Mouse (Mus musculus): ENCODE results near the gene Cdk7. TPM values are rescaled to one million over a fixed set of nuclear protein-coding genes. Genes with fewer than 3 reads are reported as not detected.
"Not testable (repeated sequence)": the region's sequence is repeated elsewhere in the genome, so short reads cannot be mapped to it uniquely, and the experiment has no call there.

Gene Cdk7
- 10 to 100 TPM; 24.1 to 24.9 TPM for total RNA-seq (2021)
- long read RNA-seq, experiment 1, transcript Cdk7-201 (12 exons, 1,988 nt), result major isoform, 23 of 26 reads
- long read RNA-seq, experiment 1, partial matches to known transcripts, result 0 of 26 reads
- long read RNA-seq, experiment 1, other reads (novel, unspliced or antisense), result 1 of 26 reads
- long read RNA-seq, experiment 2, transcript Cdk7-201 (12 exons, 1,988 nt), result major isoform, 25 of 32 reads
- long read RNA-seq, experiment 2, partial matches to known transcripts, result 0 of 32 reads
- long read RNA-seq, experiment 2, other reads (novel, unspliced or antisense), result 5 of 32 reads

GRCm38 (mm10) chr13:100730861-100731176, at the start of gene Cdk7:
TSS of gene Cdk7 (minus strand) at chr13:100730939.
- intact Hi-C loops (cut with DNase I), result loop anchor here (5.0 kb wide), 1 partner anchor 101 kb away; the partner anchor contains the start of gene Slc30a5
- DNase-seq, result peak; percentile 93 to 95

DNA sequence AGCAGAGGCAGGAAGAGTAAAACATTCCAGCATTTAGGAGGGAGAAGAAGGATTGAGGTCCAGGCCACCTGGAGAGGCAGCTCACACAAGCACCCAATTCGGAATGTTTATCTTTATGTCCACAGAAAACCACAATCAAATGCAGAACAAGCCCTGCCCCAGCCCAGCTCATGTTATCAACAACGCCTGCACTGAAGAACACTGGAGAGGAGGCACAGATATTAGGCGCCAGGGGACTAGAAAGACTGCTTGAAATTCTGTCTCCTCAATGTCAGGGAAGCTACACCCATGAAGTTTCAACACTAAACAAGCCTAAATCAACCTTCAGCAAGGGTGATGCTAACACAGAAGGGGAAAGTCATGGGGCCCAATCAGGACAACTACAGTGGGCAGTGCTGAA, 46.8 kb upstream of the Cdk7 start:
- intact Hi-C loops (cut with DNase I), result no loop called here

GRCm38 (mm10) chr13:100776710-100777109, 46.0 kb upstream of the Cdk7 start:
- no peak for DNase-seq
- intact Hi-C loops (cut with DNase I), result no loop called here

More for the DNA sequence above, 46.8 kb upstream of the Cdk7 start:
- no peak for DNase-seq

DNA sequence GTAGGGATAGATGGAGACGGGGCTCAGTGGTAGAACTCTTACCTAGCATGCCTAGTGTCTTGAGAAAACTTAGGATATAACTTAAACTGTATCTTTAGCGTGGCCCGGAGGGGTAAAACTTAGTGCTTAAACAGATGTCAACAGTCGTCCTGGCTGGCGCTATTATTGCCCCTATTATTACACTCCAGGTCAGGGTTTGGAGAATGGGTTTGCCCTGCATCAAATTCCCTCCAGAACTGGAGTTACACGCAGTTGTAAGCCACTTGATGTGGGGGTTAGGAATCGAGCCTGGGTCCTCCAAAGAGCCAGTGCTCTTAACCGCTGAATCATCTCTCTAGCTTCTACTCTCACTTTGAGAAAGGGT, 45.3 kb upstream of the Cdk7 start:
- DNase-seq, result no peak
- intact Hi-C loops (cut with DNase I), result no loop called here

GRCm38 (mm10) chr13:100775252-100776055, 44.7 kb upstream of the Cdk7 start, which contains the start of gene Cenph:
TSS of gene Cenph (minus strand) at chr13:100775899.
- intact Hi-C loops (cut with DNase I), result no loop called here
- peak; percentile 80 to 86 for DNase-seq

- intact Hi-C loops (cut with DNase I), result no loop called here
- DNase-seq, result no peak
These were observed 44.0 kb upstream of the Cdk7 start for GRCm38 (mm10) chr13:100774704-100775103.

DNA sequence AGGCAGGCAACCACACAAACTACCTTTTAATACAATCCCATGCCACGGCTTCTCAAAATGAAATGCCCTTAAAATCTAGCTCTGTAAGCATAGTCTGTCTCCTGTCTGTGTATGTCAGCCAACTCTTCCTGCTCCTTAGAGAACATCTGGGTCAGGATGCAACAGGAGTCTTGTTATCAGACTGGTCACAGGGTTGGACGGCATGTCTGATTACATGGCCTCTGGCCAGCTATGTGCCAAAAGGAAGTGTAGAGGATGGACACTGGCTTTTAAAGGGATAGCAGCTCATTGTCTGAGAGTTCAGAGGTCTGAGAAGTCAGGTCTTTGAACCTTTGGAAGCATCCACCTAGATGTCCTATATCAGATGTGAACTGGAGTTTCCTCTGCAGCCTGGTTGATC, 24.6 kb upstream of the Cdk7 start:
- peak in 1 of 2 experiments; percentile 18 for DNase-seq
- intact Hi-C loops (cut with DNase I), result no loop called here

DNA sequence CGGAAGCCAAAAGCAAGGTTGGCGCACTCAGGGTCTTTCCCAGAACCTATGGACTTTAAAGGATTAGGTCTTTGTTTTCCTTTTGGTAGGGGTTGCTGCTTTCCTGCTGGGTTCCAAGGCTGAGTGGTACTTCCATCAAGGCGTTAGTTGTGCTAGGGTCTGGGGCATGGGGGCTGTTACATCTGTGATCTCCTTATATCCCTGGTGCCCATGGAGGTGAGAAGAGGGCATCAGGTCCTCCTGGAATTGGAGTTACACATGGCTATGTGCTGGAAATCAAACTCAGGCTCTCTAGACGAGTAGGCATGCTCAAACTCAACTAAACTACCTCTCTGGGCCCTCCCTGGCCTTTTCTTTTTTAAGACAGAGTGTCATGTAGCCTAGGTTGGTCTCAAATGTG, 23.4 kb upstream of the Cdk7 start:
- no peak for DNase-seq
- intact Hi-C loops (cut with DNase I), result no loop called here

DNA sequence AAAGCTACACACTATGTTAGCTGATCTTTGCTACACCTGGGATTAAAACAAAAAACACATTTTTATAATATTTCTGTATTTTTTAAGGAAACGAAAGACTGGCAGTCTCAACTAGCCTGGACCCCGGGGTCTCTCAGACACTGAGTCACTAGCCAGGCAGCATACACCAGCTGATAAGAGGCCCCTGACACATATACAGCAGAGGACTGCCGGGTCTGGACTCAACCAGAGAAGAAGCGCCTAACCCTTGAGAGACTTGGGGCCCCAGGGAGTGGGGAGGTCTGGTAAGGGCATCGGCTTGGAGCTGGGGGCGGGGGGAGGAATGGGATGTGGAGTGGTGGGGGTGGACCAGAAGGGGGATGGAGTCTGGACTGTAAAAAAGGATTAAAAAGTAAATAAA, 22.3 kb upstream of the Cdk7 start:
- DNase-seq, result no peak
- intact Hi-C loops (cut with DNase I), result no loop called here

DNA sequence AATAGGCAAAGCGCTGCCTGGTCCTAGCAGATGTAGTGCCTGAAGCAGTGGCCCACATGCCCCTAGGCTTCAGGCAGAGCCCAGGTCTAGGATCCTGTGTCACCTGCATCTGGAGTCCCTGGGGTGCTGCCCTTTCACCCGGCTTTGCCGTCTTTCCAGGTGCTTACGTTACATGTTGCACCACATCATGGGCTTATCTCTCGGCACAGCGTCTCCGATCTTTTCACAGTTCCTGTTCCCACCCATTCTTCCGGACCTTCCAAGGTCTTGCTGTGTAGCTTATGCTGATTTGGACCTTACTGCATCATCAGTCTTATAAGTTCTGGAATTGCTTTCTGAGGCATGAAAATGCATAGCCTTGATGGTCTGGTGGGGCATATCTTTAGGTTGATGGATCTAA, 21.8 kb upstream of the Cdk7 start:
- no peak for DNase-seq
- intact Hi-C loops (cut with DNase I), result no loop called here

DNA sequence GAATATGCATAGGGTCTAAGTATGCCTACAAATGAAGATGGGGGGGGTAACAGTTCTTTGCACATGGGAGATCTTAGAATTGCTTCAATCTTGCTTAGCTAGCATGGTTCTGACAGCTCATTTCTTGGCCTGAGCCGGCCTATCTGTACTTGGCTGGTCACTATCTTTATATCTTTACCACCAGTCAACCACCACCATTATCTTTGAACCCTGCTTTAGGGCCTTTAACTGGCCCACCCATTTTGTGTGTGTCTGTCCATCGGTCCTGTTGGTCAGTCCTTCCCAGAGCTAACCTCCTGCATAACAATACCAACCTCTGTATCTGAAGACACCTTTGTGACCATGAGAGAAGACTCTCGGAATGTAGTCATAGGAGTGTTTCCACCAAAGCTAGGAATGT, 20.7 kb upstream of the Cdk7 start:
- intact Hi-C loops (cut with DNase I), result no loop called here
- no peak for DNase-seq

DNA sequence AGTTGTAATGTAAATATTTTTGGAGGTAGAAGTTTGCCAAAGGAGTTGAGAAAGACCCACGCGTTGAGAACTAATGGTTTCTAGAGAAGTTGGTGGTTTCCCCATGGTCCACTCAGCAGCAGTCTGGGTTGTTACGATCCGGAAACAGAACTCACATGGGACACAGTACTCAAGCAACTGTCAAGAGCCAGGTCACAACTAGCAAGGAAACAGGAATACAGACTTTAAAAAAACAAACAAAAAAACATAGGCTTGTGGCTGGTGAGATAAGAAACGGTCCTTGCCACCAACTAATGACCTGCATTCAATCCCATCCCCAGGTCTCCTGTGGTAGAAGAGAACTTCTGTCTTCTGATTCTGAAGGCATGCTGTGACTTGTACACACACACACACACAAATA, 20.1 kb upstream of the Cdk7 start:
- intact Hi-C loops (cut with DNase I), result no loop called here

DNA sequence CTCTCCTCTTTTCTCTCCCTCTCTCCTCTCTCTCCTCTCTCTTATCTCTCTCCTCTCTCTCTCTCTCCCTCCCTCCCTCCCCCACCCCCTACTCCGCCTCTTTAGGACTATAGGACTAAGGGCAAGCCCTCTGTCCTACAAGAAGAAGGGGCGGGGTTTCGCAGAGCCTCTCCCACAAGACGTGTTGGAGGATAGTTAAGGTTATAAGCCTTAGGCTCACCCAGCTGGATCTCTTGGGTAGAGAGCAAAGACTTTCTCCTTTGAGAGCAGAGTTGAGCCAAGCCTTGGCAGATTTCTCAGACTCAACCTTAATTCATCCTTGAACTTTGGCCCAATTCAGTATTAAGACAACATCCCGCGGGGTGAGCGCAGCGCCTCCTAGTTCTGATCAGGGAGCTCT, 17.9 kb upstream of the Cdk7 start:
- peak in 1 of 2 experiments; percentile 9 for DNase-seq
- intact Hi-C loops (cut with DNase I), result loop anchor here (5.0 kb wide), 1 partner anchor 39 kb away; the partner anchor contains the start of gene Ccnb1

More for the DNA sequence above, 20.1 kb upstream of the Cdk7 start:
- no peak for DNase-seq

GRCm38 (mm10) chr13:100746090-100746489, 15.4 kb upstream of the Cdk7 start:
- intact Hi-C loops (cut with DNase I), result loop anchor here (5.0 kb wide), 1 partner anchor 41 kb away; the partner anchor contains the start of gene Ccnb1
- no peak for DNase-seq

DNA sequence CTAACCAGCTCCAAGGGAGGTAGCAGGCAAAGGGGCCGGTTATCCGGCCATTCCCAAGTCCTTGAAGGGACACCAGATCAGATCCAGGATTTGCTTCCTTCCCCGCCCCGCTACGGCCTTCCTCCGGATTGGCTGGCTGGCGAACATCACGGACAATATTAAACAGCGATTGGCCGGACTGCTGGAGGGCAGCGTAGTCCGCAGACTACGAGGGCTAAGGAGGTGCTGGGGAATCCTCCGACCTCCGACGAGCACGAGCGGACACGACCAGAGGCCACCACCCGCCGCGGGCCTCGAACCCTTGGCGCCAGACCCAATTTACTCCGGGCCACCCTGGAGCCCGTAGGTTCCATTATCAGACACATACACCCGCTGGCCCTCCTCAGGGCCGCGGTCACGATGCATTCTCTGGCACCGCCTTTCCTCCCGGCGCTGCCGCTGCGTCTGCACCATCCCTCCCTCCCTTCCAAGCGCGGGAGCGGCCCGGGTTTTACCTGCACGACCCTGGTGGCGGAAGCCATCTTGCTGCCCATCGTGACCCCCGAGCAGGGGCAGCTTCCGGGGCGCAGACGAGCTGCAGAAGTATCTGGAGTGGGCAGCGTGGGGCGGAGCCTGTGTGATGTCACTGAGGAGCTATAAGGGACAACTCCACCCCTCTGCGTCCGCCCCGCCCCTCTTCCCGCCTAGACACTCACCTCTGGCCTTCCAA, 13.5 kb upstream of the Cdk7 start, which contains the start of gene Mrps36:
Gene Mrps36 (minus strand): TSS at position 624 of the 709 bp plus-strand sequence.
- DNase-seq, result peak; percentile 90 to 91
- intact Hi-C loops (cut with DNase I), result no loop called here

DNA sequence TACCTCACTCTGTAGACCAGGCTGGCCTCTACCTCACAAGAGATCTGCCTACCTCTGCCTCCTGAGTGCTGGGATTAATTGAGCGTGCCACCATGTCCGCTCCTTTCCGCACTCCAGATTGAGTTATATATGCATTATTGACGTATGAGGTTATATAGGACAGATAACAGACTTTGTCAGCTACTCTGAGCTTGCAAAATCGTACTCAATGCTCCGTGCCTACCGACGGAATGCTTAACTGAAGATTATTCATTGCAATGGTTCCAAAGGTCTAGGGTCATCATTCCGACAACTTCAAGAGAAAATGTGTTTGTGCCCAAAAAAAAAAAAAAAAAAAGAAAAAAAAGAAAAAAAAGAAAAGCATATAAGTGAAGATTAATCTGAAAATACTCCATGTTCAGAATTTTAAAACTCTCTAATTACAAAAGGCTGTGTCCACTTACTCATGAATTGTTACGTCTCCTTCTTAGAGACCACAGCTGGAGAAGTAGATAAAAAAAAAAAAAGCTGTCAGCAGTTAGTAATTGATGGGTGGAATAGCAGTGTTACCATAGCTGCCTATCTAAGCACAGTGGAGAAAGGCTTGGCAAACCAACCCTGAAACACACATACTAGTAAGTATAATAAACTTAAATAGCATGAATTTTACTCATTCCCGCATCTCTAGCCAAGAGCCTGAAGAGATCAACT, 12.8 kb upstream of the Cdk7 start:
- no peak for DNase-seq
- intact Hi-C loops (cut with DNase I), result no loop called here

GRCm38 (mm10) chr13:100742831-100743230, 12.1 kb upstream of the Cdk7 start:
- no peak for DNase-seq
- intact Hi-C loops (cut with DNase I), result no loop called here

GRCm38 (mm10) chr13:100732756-100733155, 2.0 kb upstream of the Cdk7 start:
- DNase-seq, result no peak
- intact Hi-C loops (cut with DNase I), result loop anchor here (5.0 kb wide), 1 partner anchor 100 kb away; the partner anchor contains the start of gene Slc30a5

DNA sequence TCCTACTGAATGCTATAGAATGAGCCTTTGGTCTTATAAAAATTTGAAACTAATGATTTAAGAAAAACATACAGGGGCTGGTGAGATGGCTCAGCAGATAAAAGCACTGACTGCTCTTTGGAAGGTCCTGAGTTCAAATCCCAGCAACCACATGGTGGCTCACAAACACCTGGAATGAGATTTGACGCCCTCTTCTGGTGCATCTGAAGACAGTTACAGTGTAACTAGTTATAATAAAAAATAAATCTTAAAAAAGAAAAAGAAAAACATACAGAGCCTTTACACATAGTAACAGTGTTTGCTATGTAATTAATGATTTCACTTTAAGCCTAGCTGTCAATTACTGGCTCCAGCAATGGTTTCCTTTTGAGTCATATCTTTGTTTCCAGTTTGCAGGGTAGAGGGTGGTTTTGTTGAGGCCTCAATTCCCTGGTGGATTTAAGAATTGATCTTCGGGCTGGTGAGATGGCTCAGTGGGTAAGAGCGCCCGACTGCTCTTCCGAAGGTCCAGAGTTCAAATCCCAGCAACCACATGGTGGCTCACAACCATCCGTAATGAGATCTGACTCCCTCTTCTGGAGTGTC, 815 bp upstream of the Cdk7 start:
- not testable (repeated sequence) for DNase-seq
- intact Hi-C loops (cut with DNase I), result loop anchor here (5.0 kb wide), 1 partner anchor 101 kb away; the partner anchor contains the start of gene Slc30a5
